Mouse (Mus musculus) sigmoid colon, adult 10 weeks (tissue): ENCODE results near the gene Naglu. TPM values are rescaled to one million over a fixed set of nuclear protein-coding genes. Genes with fewer than 3 reads are reported as not detected.

Source experiments
- polyA plus RNA-seq: library from polyadenylated mRNA; stranded (reverse); fragments of 350-450 nt; fragmentation: Illumina TruSeq; extraction: RNeasy Lipid Tissue Mini Kit (QIAGEN cat#74804); gene quantifications from one replicate; pipeline ENCODE4 v1.2.3, GENCODE M21; 2014; ENCODE audit warnings: low read depth, low replicate concordance

The Naglu gene
- 0.47 TPM for polyA plus RNA-seq

GRCm38 (mm10) chr11:101069391-101070188 is at the start of gene Naglu:
Gene Naglu, plus strand, starts transcription at chr11:101070012.

GRCm38 (mm10) chr11:101078121-101078520 is 8.3 kb downstream of the Naglu start, which contains the start of gene Hsd17b1:
Gene Hsd17b1, plus strand, starts transcription at chr11:101078411.

DNA sequence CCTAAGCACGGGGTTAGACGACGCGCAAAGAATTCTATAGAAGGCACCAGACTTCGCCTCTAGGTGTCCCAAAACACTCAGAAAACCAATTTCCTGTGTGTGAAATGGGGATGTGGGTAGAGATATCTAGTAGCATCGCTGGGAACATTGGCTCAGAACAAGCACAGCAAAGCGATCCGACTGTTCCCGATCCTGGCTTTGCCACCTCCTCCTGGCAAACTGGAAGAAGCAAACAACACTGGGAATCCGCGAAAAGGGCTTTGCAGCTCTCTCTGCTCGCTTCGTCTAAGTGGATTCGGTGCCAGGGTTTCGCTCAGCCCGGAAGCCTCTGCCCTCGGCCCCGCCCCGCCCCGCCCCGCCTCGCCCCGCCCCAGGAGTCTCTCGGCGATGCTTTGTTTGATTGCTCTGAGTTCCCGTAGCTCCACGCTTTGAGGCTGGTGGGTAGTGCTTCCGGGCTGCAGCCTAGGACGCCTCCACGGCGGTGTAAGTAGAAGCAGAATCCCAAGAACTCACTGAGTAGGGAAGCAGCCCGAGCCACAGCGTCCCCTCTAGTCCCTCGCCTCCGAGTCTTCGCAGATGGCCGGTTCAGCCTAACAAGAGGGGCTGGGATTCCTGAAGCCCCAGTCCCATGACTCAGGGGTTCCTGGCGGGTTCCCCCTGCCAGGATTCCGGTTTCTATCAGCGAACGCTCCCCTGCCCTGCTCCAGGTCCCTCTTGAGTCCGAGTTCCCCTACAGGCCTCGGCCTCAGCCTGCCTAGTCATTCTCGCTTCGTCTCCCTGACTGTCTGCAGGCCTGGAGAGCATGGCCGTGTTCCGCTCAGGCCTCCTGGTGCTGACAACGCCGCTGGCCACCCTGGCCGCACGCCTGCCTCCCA is 12.6 kb downstream of the Naglu start, which contains the start of gene Coasy:
Gene Coasy, plus strand, starts transcription at position 358 of the 875 bp plus-strand sequence.

DNA sequence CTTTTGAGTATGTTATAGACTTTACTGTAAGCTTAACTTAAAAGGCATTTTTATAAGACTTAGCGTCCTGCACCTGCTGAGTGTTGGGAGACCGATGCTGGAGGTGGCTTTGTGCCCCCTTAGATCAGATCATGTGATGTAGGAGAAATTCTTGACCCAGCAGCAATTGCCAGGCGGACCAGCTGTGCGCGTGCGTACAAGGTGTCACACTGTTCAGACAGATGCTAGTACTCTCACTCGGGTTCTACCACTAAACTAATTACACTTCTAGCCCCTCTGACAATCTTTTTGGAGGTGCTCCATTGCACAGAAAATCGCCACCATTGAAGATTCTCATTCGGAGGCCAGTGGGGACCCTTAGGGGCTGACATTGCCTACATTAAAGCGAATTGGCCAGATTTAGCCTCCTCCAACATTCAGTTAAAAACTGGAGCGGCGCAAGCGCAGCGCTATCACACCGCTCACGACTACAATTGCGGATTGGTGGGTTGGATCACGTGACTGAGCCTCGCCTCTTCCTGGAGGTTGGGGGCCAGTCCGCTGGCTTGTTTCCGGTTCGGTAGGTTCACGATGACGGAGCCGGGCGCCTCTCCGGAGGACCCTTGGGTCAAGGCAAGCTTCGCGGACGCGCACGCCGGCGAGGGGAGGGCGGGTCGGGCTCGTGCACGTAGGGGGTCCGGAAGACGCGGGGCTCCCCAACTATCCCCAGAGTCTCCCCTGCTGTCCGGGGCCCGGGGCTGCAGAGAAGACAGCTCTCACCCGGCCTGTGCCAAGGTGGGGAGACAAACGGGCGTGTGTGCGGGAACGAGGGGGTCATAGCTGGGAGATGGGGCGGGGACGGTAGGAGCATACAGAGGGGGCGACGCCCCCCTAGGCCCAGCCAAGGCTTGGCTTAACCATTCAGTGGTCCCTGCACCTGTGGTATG is 17.2 kb downstream of the Naglu start, which contains the start of gene Mlx:
Gene Mlx, plus strand, starts transcription at position 522 of the 926 bp plus-strand sequence.

DNA sequence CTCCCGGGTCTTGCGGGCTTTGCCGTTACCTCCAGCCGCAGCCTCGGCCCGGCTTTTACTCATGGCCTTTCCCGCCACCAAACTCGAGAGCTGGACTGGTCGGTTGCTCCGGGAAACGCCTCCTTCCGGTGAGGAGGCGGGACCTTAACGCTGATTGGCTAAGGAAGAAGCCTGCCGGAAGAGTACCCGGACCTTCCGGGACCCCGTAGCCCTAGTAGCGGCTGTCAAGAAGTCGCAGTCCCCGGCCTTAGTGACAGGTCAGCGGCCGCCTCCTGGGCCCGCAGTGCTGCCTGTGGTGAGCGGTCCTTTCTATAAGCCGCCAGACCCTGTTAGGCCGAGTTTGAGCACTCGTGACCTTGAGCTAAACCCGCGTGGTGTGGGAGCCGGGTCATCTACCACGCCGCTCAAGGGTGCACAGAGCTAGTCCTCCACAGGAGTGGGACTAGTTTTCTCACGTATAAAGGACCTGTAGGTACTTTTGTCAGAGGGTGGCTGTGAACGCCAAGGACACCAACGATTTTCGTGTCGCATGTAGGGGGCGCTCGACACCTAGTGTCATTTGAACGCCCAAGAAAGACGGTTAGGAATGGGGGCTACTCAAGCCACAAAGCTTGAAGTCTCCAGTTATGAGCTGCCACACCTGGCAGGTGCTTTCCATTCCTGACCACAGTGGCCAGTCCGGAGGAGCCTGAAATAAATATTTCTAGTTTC is 25.7 kb downstream of the Naglu start, which contains the start of gene Psmc3ip:
Gene Psmc3ip, minus strand, starts transcription at position 123 of the 711 bp plus-strand sequence.

DNA sequence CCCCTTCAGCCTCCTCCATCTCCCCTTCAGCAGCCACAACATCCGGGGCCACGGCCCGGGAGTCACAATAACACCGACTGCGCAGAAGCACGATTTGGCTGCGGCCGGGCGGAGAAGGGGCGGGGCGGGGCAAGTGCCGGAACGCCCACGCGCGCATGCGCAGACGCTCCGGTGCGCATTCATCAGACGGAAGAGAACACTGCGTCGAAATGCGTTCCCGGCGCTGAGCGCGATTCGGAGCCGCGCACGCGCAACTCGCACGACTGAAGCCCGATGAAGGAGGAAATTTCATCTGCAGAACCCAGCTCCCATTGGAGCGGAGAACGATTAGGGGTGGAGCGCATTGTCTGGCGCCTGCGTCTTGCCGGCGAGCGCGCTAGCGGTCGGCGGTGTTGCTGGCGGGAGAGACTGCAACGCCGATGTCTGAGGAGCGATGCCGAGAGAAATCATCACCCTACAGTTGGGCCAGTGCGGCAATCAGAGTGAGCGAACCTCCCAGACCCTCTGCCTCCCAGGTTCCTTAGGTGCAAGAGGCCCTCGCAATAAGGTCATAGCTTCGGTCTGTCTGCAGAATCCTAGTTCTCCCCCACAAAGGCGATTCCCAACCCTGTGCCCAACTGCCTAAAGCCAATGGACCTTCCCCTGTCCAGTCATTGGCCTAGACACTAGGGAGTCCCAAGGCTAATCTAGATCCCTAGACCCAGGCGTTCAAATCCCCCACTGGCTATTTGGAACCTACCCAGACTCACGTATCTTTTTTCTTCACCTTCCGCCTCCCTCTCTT is 50.1 kb downstream of the Naglu start, which contains the start of the genes Retreg3 and Tubg1:
Gene Retreg3, minus strand, starts transcription at position 133 of the 784 bp plus-strand sequence.
Gene Tubg1, plus strand, starts transcription at position 178 of the 784 bp plus-strand sequence.

Other genes starting within 250 kb of the Naglu start
- 4.0 TPM for gene Stat5b, start 219.3 kb upstream of the Naglu start, polyA plus RNA-seq
- 1.9 TPM for gene Stat5a, start 210.7 kb upstream of the Naglu start, polyA plus RNA-seq
- gene Stat3, start 130.5 kb upstream of the Naglu start, polyA plus RNA-seq = 28.1 TPM
- 61.3 TPM for gene Cavin1, start 99.1 kb upstream of the Naglu start, polyA plus RNA-seq
- 69.0 TPM for gene Atp6v0a1, start 60.6 kb upstream of the Naglu start, polyA plus RNA-seq
- not detected for gene Hsd17b1, start 8.4 kb downstream of the Naglu start, polyA plus RNA-seq
- gene Coasy, start 12.6 kb downstream of the Naglu start, polyA plus RNA-seq = 2.2 TPM
- gene Mlx, start 17.3 kb downstream of the Naglu start, polyA plus RNA-seq = 98.1 TPM
- 0.88 TPM for gene Psmc3ip, start 25.4 kb downstream of the Naglu start, polyA plus RNA-seq
- 54.4 TPM for gene Retreg3, start 49.9 kb downstream of the Naglu start, polyA plus RNA-seq
- 0.98 TPM for gene Tubg1, start 49.9 kb downstream of the Naglu start, polyA plus RNA-seq
- 0.25 TPM for gene Tubg2, start 85.9 kb downstream of the Naglu start, polyA plus RNA-seq
- gene Cntnap1, start 100.5 kb downstream of the Naglu start, polyA plus RNA-seq = 0.28 TPM
- gene Plekhh3, start 101.3 kb downstream of the Naglu start, polyA plus RNA-seq = 1.8 TPM
- gene Ccr10, start 105.4 kb downstream of the Naglu start, polyA plus RNA-seq = not detected
- 48.0 TPM for gene Ezh1, start 156.5 kb downstream of the Naglu start, polyA plus RNA-seq
- gene Ramp2, start 176.0 kb downstream of the Naglu start, polyA plus RNA-seq = 4.3 TPM
- 81.9 TPM for gene Vps25, start 183.7 kb downstream of the Naglu start, polyA plus RNA-seq
- 1.0 TPM for gene Wnk4, start 190.6 kb downstream of the Naglu start, polyA plus RNA-seq
- 8.1 TPM for gene Cntd1, start 209.0 kb downstream of the Naglu start, polyA plus RNA-seq
- 9.6 TPM for gene Coa3, start 209.1 kb downstream of the Naglu start, polyA plus RNA-seq
- gene Becn1, start 232.3 kb downstream of the Naglu start, polyA plus RNA-seq = 138 TPM
- 161 TPM for gene Psme3, start 246.2 kb downstream of the Naglu start, polyA plus RNA-seq